7 mouse cellular contexts compared by ENCODE assay signal in genomic region chr2:25460551-25461309, GRCm38 (mm10). TPM values are rescaled to one million over a fixed set of nuclear protein-coding genes. Genes with fewer than 3 reads are reported as not detected.
DNase-seq lines count a peak whose midpoint lies in the region; ATAC-seq lines count a peak whose summit lies in the region.

Gene Paxx, minus strand, starts transcription at chr2:25461094.

- H3K36me3 ChIP-seq in intestine, embryonic 16.5 days (ENCODE audit: control insufficient read depth, insufficient read depth, low read length), result no peaks in the 10 kb centered on the region
- H3K36me3 ChIP-seq in midbrain, embryonic 11.5 days (ENCODE audit: control insufficient read depth, insufficient read depth, low read length), result no peaks in the 10 kb centered on the region

- H3K9ac ChIP-seq in intestine, embryonic 16.5 days (ENCODE audit: low read depth, low read length), result peak within 1 kb of the TSS; percentile 81
- peak within 1 kb of the TSS; percentile 58 for H3K9ac ChIP-seq in midbrain, embryonic 11.5 days (ENCODE audit: low read length)

- H3K27ac ChIP-seq in intestine, embryonic 16.5 days (ENCODE audit: low read length), result peak within 1 kb of the TSS; percentile 93
- peak within 1 kb of the TSS; percentile 66 for H3K27ac ChIP-seq in midbrain, embryonic 11.5 days (ENCODE audit: low read depth, low read length)

- peak; percentile 90 for ATAC-seq in intestine, embryonic 16.5 days
- peak; percentile 89 for ATAC-seq in midbrain, embryonic 11.5 days (ENCODE audit: low FRiP score)

- peak; percentile 95 for DNase-seq in adrenal gland, adult 8-10 months
- peak; percentile 87 for DNase-seq in embryo, embryonic 9.5 days (ENCODE audit: extremely low spot score)
- DNase-seq in gastrocnemius, postnatal 4 days (ENCODE audit: low spot score in 2 of 2), result peak; percentile 79 to 91
- DNase-seq in left cerebral cortex, postnatal 36 days (ENCODE audit: low spot score in 2 of 2), result peak; percentile 95 to 96
- DNase-seq in midbrain, embryonic 11.5 days (ENCODE audit: low spot score, missing footprints), result peak; percentile 98
- DNase-seq in skeletal muscle tissue, adult 2 months (ENCODE audit: low read depth, low spot score), result peak; percentile 97

- H3K9me3 ChIP-seq in intestine, embryonic 16.5 days (ENCODE audit: control insufficient read depth, low read length), result no peaks in the 10 kb centered on the region
- no peaks in the 10 kb centered on the region for H3K9me3 ChIP-seq in midbrain, embryonic 11.5 days (ENCODE audit: control insufficient read depth, low read length)

- intact Hi-C loops in left cerebral cortex, postnatal 36 days (cut with DNase I), result loop anchor here (2.0 kb wide), 2 partner anchors 30 to 40 kb away; partner anchors contain the start of genes C8g and Fbxw5

- no peaks in the 10 kb centered on the region for H3K27me3 ChIP-seq in intestine, embryonic 16.5 days (replicated peaks; ENCODE audit: control insufficient read depth, insufficient read depth, low read length)
- no peaks in the 10 kb centered on the region for H3K27me3 ChIP-seq in midbrain, embryonic 11.5 days (ENCODE audit: control insufficient read depth, insufficient read depth, low read length)

- H3K4me3 ChIP-seq in intestine, embryonic 16.5 days (ENCODE audit: low read length), result peak within 1 kb of the TSS; percentile 72
- H3K4me3 ChIP-seq in midbrain, embryonic 11.5 days (ENCODE audit: low read depth, low read length), result peak within 1 kb of the TSS; percentile 51

- H3K4me1 ChIP-seq in intestine, embryonic 16.5 days (ENCODE audit: control insufficient read depth, insufficient read depth, low read length), result peaks cover 40% of the 10 kb centered on the region
- peaks cover 10% of the 10 kb centered on the region for H3K4me1 ChIP-seq in midbrain, embryonic 11.5 days (ENCODE audit: control insufficient read depth, insufficient read depth, low read length)

- H3K4me2 ChIP-seq in intestine, embryonic 16.5 days (ENCODE audit: low read depth, low read length), result peak within 1 kb of the TSS; percentile 87
- peak within 1 kb of the TSS; percentile 73 for H3K4me2 ChIP-seq in midbrain, embryonic 11.5 days

- under 1% methylated on average over 48 of the region's 48 CpGs for WGBS in intestine, embryonic 16.5 days
- WGBS in midbrain, embryonic 11.5 days, result under 1% methylated on average over 46 of the region's 48 CpGs

RNA-seq across cellular contexts. Expression of gene Paxx, which starts in this region (rescaled TPM):
- total RNA-seq in adrenal gland, adult 8-10 months (2022), result 10 to 100 TPM; 32.4 to 68.2 (median 43.4) TPM
- total RNA-seq in gastrocnemius, postnatal 4 days (2021), result 10 to 100 TPM; 40.0 to 45.9 TPM
- polyA plus RNA-seq in intestine, embryonic 16.5 days (2015; fragmentation: Nextera tagmentation; extraction: Ambion mirVana), result 31.5 and 37.4 TPM in 2 replicates
- 10 to 100 TPM; 72.8 to 75.8 TPM for total RNA-seq in left cerebral cortex, postnatal 36 days (2021)
- polyA plus RNA-seq in midbrain, embryonic 11.5 days (2014; fragmentation: Nextera tagmentation; extraction: Ambion mirVana), result 21.9 and 23.2 TPM in 2 replicates

Comparison
In these comparisons a context has a peak if more than half of its experiments do, and no peak if none do; other contexts are left out.
1. Peak in every context shown above with its lines: DNase-seq, ATAC-seq, H3K4me3 ChIP-seq and H3K27ac ChIP-seq.